Mouse (Mus musculus) G1E (cell line): ENCODE measurements around the gene Nectin2. TPM values are rescaled to one million over a fixed set of nuclear protein-coding genes. Genes with fewer than 3 reads are reported as not detected.

Source experiments
- ATAC-seq: 2 replicates; pipeline ENCODE4 v1.8.0; 2016; ENCODE audit warnings: mild to moderate bottlenecking; ENCODE audit not compliant: insufficient number of reproducible peaks, poor library complexity, low FRiP score, severe bottlenecking; ENCODE audit errors: extremely low read depth
- DNase-seq: peaks from one replicate; pipeline ENCODE4 v3.0.0; 2012; ENCODE audit warnings: low spot score
- H3K27me3 ChIP-seq: 2 replicates; pipeline ENCODE4 v1.6.1; 2012; ENCODE audit warnings: mild to moderate bottlenecking, low read length, inconsistent platforms; ENCODE audit not compliant: insufficient read depth
- H3K36me3 ChIP-seq: replicated peaks from 2 replicates; pipeline ENCODE3; 2012; ENCODE audit warnings: mild to moderate bottlenecking, inconsistent platforms
- H3K4me1 ChIP-seq: 2 replicates; pipeline ENCODE4 v1.6.1; 2012; ENCODE audit warnings: low read depth, low read length, inconsistent platforms, mixed read lengths; ENCODE audit not compliant: insufficient read depth
- H3K4me3 ChIP-seq: 2 replicates; pipeline ENCODE4 v1.5.1; 2012; ENCODE audit warnings: low read depth, mild to moderate bottlenecking, inconsistent platforms, low read length, moderate library complexity, mixed read lengths
- H3K9me3 ChIP-seq: replicated peaks from 2 replicates; pipeline ENCODE4 v1.6.1; 2012; ENCODE audit warnings: inconsistent platforms
- CTCF ChIP-seq: IDR thresholded peaks from 2 replicates; pipeline ENCODE4 v1.5.1; 2012; ENCODE audit warnings: low read depth, low read length, inconsistent platforms, mixed read lengths
- GATA1 ChIP-seq: IDR thresholded peaks from 2 replicates; pipeline ENCODE4 v1.6.1; 2012; ENCODE audit warnings: borderline replicate concordance, low read length, inconsistent platforms, mixed read lengths
- GATA2 ChIP-seq: IDR thresholded peaks from 2 replicates; pipeline ENCODE4 v1.6.1; 2012; ENCODE audit warnings: low read depth, low read length, inconsistent platforms, borderline replicate concordance
- POLR2AphosphoS5 ChIP-seq: IDR thresholded peaks from 2 replicates; pipeline ENCODE4 v1.6.1; 2012; ENCODE audit warnings: low read depth, low read length, inconsistent platforms; ENCODE audit not compliant: insufficient replicate concordance
- TAL1 ChIP-seq: conservative IDR thresholded peaks from 2 replicates; pipeline ENCODE4 v1.6.1; 2012; ENCODE audit warnings: low read depth, low read length, inconsistent platforms, mixed read lengths
- polyA plus RNA-seq: library from polyadenylated mRNA; stranded (reverse); fragments of >175 nt; gene quantifications from 2 replicates; pipeline ENCODE4 v1.2.3, GENCODE M21; 2012
- total RNA-seq, 2 experiments: library from RNA; stranded (forward) in 1 of 2; stranded (reverse) in 1 of 2; fragments of 200-1000 nt in 1 of 2; fragments of >200 nt in 1 of 2; fragmentation: Nextera tagmentation in 1 of 2; gene quantifications; 2 replicates each; pipeline ENCODE4 v1.2.3; 2014 to 2017

The Nectin2 gene
- total and polyA plus RNA-seq, 3 experiments = 9.7 to 34.9 (median 17.2) TPM

DNA sequence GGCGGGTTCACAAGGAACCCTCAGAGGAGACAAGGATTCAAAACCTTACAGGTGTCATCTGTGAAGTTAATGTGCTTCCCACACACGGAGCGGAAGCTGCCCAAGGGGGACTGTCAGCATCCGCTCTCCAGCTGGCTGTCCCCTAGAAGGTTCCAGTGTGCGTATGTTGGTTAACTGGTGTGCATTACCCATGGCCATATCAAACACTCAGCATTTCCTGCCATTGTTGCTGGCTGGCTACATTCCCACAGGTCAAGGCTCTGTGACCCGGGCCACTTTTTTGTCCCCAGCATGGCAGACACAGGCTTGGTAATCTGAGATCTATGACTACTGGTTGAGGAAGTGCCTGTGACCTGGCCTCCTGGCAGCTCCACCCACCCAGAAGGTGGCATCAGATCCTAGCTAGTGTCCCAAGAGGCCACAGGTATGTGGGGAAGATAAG, 27.5 kb downstream of the Nectin2 start:
- ATAC-seq (no peak), DNase-seq (no peak)
- Histone ChIP-seq H3K4me1 (peaks cover 17% of the 10 kb centered on the region), H3K4me3 (no peak overlapping the region), H3K27me3 (no peaks in the 10 kb centered on the region), H3K9me3 (no peaks in the 10 kb centered on the region), H3K36me3 (peaks cover 76% of the 10 kb centered on the region)
- no peak for TF ChIP-seq POLR2AphosphoS5
- no peak for TF ChIP-seq TAL1
- TF ChIP-seq GATA2 = no peak
- no peak for TF ChIP-seq CTCF
- TF ChIP-seq GATA1 = no peak

DNA sequence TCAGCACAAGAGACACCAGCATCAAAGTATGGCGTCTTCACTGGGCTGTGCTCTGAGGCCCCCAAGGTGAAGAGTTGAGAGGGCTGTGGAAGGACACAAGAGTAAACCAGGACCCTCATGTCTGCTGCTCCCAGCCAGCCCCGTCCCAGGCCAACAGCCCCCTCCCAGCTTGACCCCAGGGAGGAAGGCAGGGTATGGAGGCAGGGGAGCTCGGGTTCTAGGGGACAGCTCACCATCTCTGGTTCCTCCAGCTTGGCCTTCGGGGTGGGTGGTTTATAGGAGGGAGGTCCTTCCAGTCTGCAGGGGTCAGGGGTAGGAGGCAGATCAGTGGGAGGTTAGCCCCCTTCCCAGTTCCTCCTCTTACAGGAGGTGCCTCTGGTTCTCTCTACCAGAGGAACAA, 31.1 kb downstream of the Nectin2 start:
- no peak for DNase-seq
- no peak for TF ChIP-seq TAL1
- TF ChIP-seq CTCF = no peak
- no peak for TF ChIP-seq POLR2AphosphoS5
- TF ChIP-seq GATA2 = no peak
- no peak for TF ChIP-seq GATA1

DNA sequence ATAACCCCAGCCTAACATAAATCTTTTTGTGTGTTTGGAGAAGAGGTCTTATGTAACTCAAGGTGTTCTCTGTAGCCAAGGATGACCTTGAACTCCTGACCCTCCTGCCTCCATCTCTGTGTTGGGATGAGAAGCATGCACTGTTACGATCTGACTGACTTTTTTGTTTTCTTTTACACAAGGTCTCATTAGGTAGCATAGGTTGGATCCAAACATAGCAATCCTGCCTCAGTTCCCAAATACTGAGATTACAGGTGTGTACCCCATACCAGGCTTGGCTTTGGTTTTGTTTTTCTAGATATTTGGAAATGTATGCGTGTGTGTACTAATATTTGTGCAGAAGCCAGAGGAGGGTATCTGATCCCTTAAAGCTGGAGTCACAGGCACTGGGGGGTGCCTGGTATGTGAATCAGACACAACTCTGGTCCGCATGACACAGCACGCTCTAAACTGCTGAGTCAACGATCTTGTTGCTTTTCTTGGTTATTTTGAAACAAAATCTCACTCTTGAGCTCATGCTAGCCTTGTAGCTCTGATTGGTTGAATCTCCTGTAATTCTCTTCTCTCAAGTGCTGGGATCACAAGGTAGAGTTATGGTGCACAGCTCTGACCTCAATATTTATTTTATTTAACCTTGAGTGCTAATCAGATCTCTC, 31.9 kb downstream of the Nectin2 start:
- Histone ChIP-seq H3K4me1 (peaks cover 37% of the 10 kb centered on the region), H3K9me3 (no peaks in the 10 kb centered on the region), H3K4me3 (no peak overlapping the region), H3K27me3 (no peaks in the 10 kb centered on the region), H3K36me3 (peaks cover 49% of the 10 kb centered on the region)
- no peak for ATAC-seq
- TF ChIP-seq GATA1 (no peak), CTCF (no peak), POLR2AphosphoS5 (no peak), GATA2 (no peak), TAL1 (no peak)
- no peak for DNase-seq

More for the DNA sequence above, 31.1 kb downstream of the Nectin2 start:
- Histone ChIP-seq H3K4me3 (no peak overlapping the region), H3K9me3 (no peaks in the 10 kb centered on the region), H3K4me1 (peaks cover 34% of the 10 kb centered on the region), H3K36me3 (peaks cover 49% of the 10 kb centered on the region), H3K27me3 (no peaks in the 10 kb centered on the region)
- no peak for ATAC-seq

DNA sequence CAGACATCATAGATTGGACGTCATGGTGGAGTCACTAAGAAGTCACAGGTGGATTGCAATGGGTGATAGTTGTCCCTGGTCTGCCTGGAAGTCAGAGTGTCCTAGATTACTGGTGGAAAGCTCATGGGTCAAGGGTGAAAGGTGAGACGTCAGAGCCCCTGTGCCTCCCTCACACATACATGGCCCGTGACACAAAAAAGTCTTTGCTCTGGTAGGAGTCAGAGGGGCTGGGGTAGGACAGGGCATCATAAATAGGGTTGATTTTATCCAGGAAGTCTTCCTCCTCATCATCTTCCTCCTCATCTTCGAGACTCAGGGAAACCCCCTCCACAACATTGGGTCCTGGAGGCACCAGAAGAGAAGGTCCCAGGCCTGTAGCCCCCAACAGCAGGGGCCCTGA, 32.9 kb downstream of the Nectin2 start:
- Histone ChIP-seq H3K36me3 (peaks cover 49% of the 10 kb centered on the region), H3K4me3 (no peak overlapping the region), H3K27me3 (no peaks in the 10 kb centered on the region), H3K4me1 (peaks cover 41% of the 10 kb centered on the region), H3K9me3 (no peaks in the 10 kb centered on the region)
- TF ChIP-seq GATA1 (no peak), GATA2 (no peak), TAL1 (no peak)
- DNase-seq (no peak), ATAC-seq (no peak)

DNA sequence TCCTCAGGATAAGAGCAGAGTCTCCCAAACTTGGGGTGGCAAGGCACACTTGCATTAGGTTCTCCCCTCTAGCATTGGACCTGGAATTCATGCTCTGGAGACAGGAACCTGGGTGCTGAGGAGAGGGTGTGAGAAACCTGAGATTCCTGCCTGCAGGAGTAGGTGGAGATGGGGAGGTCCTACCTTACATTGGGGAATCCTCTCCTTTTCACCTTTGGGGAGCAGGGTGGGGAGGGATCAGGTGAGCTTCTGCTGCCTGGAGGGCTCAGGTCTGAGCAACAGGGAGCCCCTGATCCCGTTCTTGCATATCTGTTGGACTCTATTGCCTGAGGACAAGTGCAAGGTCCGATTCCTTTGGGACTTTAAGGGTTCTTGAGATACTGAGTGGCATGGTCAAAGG, 33.5 kb downstream of the Nectin2 start:
- Histone ChIP-seq H3K4me1 (peaks cover 46% of the 10 kb centered on the region), H3K9me3 (no peaks in the 10 kb centered on the region), H3K4me3 (peak overlapping the region; percentile 97; the same call in 1 of the 2 replicates), H3K27me3 (no peaks in the 10 kb centered on the region), H3K36me3 (peaks cover 52% of the 10 kb centered on the region)
- DNase-seq (no peak), ATAC-seq (no peak)
- no peak for TF ChIP-seq GATA2
- no peak for TF ChIP-seq CTCF
- TF ChIP-seq GATA1 = no peak
- TF ChIP-seq POLR2AphosphoS5 = no peak
- no peak for TF ChIP-seq TAL1

DNA sequence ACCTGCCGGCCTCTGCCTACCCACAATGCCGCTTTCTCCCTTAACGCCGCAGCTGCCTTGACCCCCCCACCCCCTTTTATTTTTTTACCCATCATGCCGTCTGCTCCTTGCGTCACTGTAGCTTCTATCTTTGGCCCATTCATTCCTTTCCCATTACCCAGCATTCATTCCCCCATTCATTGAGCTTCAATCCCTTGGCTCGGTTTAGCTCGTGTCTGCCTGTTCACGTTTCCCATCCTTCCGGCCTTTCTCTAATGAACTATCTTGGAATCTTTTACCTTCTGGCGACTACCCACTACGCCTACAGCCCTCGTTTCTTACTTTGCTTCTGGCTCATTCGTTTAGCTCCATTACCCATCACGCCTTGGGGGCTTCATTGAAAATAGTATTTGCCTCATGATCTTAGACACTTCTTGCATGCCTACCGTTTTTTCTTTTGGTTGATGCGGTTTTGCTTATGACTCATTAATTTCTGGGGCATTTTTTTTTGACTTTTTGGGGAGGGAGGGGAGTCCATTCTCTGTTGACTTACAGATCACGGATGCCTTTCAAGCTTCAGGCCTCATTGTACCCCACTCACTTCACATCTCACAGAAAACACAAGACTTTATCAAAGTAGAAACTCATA, 34.1 kb downstream of the Nectin2 start:
- Histone ChIP-seq H3K9me3 (no peaks in the 10 kb centered on the region), H3K27me3 (no peaks in the 10 kb centered on the region), H3K4me3 (peak overlapping the region; percentile 97), H3K4me1 (peaks cover 52% of the 10 kb centered on the region), H3K36me3 (peaks cover 55% of the 10 kb centered on the region)
- ATAC-seq (no peak), DNase-seq (no peak)
- TF ChIP-seq GATA2 = no peak
- TF ChIP-seq TAL1 = no peak
- no peak for TF ChIP-seq GATA1
- no peak for TF ChIP-seq POLR2AphosphoS5
- TF ChIP-seq CTCF = no peak
